Mouse (Mus musculus) erythroid progenitor cell, adult 5-6 weeks (primary cell): ENCODE measurements around the gene Cycs. TPM values are rescaled to one million over a fixed set of nuclear protein-coding genes. Genes with fewer than 3 reads are reported as not detected.

ENCODE experiments used
- total RNA-seq, 2 experiments: library from RNA; stranded (forward) in 1 of 2; stranded (reverse) in 1 of 2; fragments of 150-400 nt in 1 of 2; fragments of 186-747, 209-891 nt in 1 of 2; gene quantifications; 2 replicates each; pipeline versions ENCODE4 v1.2.3 to v1.2.4; 2015 to 2017; ENCODE audit warnings: low replicate concordance in 2 of 2

The Cycs gene
- total RNA-seq, 2 experiments from 2014 or later, result 23.1 to 28.6 TPM

Other genes starting within 250 kb of the Cycs start
- 0.36 and 0.42 TPM in 2 replicates for gene Osbpl3, start 110.3 kb downstream of the Cycs start, total RNA-seq (2015; ENCODE audit: low replicate concordance)
- 0.83 and 3.3 TPM in 2 replicates for gene Osbpl3, start 110.3 kb downstream of the Cycs start, total RNA-seq (2017; ENCODE audit: low replicate concordance)
- gene 4921507P07Rik, start 30.1 kb upstream of the Cycs start, total RNA-seq (2015; ENCODE audit: low replicate concordance), result 2.1 TPM in 1 of 2 replicates, not detected in the other
- not detected in 2 replicates for gene 4921507P07Rik, start 30.1 kb upstream of the Cycs start, total RNA-seq (2017; ENCODE audit: low replicate concordance)
- gene Npvf, start 87.9 kb upstream of the Cycs start, total RNA-seq (2015; ENCODE audit: low replicate concordance), result not detected in 2 replicates
- not detected in 2 replicates for gene Npvf, start 87.9 kb upstream of the Cycs start, total RNA-seq (2017; ENCODE audit: low replicate concordance)